Mouse (Mus musculus): ENCODE measurements around the gene Zfp575.

DNA sequence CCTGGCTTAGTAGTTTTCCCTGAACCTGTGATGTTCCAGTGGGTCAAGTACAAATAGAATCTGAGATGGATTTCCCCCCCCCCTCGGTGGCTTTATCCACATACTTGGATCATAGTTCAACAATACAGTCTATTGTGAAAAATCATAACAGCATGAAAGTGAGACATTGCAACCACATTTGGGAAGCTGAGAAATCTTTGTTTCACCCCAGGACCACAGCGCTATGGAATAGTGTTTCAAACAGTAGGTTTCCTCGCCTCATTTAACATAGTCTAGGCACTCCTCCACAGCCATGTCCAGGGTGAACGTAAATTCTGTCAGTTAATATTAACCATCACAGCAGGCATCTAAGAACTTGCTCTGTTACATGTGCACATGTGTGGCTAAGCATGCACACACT is 50.4 kb downstream of the Zfp575 start:
- TF ChIP-seq CTCF (IDR thresholded peaks at IDR 0.05; ENCODE audit: low read depth): no peak
- TF ChIP-seq EP300 (IDR thresholded peaks at IDR 0.05; ENCODE audit: low read depth): no peak

Data from liver, embryonic 14.5 days (tissue).